Mouse (Mus musculus) megakaryocyte progenitor cell, adult 5-6 weeks (primary cell): ENCODE measurements around the gene Polr1b. TPM values are rescaled to one million over a fixed set of nuclear protein-coding genes. Genes with fewer than 3 reads are reported as not detected.

Source experiments
- total RNA-seq, 2 experiments: library from RNA; stranded (forward) in 1 of 2; stranded (reverse) in 1 of 2; fragments of 157-497, 149-512 nt in 1 of 2; fragments of 200-1000 nt in 1 of 2; gene quantifications; 2 replicates each; pipeline versions ENCODE4 v1.2.3 to v1.2.4; 2015 to 2017

Gene Polr1b
- total RNA-seq, 2 experiments from 2014 or later = 24.2 to 40.6 TPM

Other genes starting within 250 kb of the Polr1b start
- gene Fbln7, start 238.0 kb upstream of the Polr1b start, total RNA-seq (2015) = not detected in 2 replicates
- gene Fbln7, start 238.0 kb upstream of the Polr1b start, total RNA-seq (2017) = not detected in 2 replicates
- 9.8 and 14.2 TPM in 2 replicates for gene Zc3h8, start 156.9 kb upstream of the Polr1b start, total RNA-seq (2015)
- gene Zc3h8, start 156.9 kb upstream of the Polr1b start, total RNA-seq (2017) = 10.1 and 13.7 TPM in 2 replicates
- gene Zc3h6, start 133.6 kb upstream of the Polr1b start, total RNA-seq (2015) = 3.4 and 4.2 TPM in 2 replicates
- 1.2 and 3.4 TPM in 2 replicates for gene Zc3h6, start 133.6 kb upstream of the Polr1b start, total RNA-seq (2017)
- gene Gm10762, start 133.3 kb upstream of the Polr1b start, total RNA-seq (2015) = 8.0 and 9.8 TPM in 2 replicates
- gene Gm10762, start 133.3 kb upstream of the Polr1b start, total RNA-seq (2017) = 5.0 and 5.5 TPM in 2 replicates
- not detected in 2 replicates for gene Vinac1, start 52.8 kb upstream of the Polr1b start, total RNA-seq (2015)
- gene Vinac1, start 52.8 kb upstream of the Polr1b start, total RNA-seq (2017) = not detected in 2 replicates
- 2.5 and 2.7 TPM in 2 replicates for gene Ttl, start 35.1 kb upstream of the Polr1b start, total RNA-seq (2015)
- gene Ttl, start 35.1 kb upstream of the Polr1b start, total RNA-seq (2017) = 3.0 and 4.9 TPM in 2 replicates
- 15.7 and 19.4 TPM in 2 replicates for gene Chchd5, start 28.7 kb downstream of the Polr1b start, total RNA-seq (2015)
- gene Chchd5, start 28.7 kb downstream of the Polr1b start, total RNA-seq (2017) = 16.8 and 17.8 TPM in 2 replicates
- gene Slc20a1, start 97.8 kb downstream of the Polr1b start, total RNA-seq (2015) = 28.0 and 33.5 TPM in 2 replicates
- gene Slc20a1, start 97.8 kb downstream of the Polr1b start, total RNA-seq (2017) = 69.5 and 92.2 TPM in 2 replicates
- 89.0 and 91.6 TPM in 2 replicates for gene Ckap2l, start 196.2 kb downstream of the Polr1b start, total RNA-seq (2015)
- 58.9 and 59.7 TPM in 2 replicates for gene Ckap2l, start 196.2 kb downstream of the Polr1b start, total RNA-seq (2017)
- gene Il1a, start 209.0 kb downstream of the Polr1b start, total RNA-seq (2015) = not detected in 2 replicates
- not detected in 2 replicates for gene Il1a, start 209.0 kb downstream of the Polr1b start, total RNA-seq (2017)